Mouse (Mus musculus): ENCODE results near the gene Gcn1l1. TPM values are rescaled to one million over a fixed set of nuclear protein-coding genes. Genes with fewer than 3 reads are reported as not detected.
A peak's percentile ranks its signal among the peaks of the same experiment; 100 is the strongest.
"Not testable (repeated sequence)": the region's sequence is repeated elsewhere in the genome, so short reads cannot be mapped to it uniquely, and the experiment has no call there.

Gene Gcn1l1
- 51.9 and 74.4 TPM in 2 replicates for total RNA-seq (2014; rRNA removed)
- 19.4 and 22.4 TPM in 2 replicates for polyA plus RNA-seq (2015; fragmentation: Nextera tagmentation; extraction: Ambion mirVana)

DNA sequence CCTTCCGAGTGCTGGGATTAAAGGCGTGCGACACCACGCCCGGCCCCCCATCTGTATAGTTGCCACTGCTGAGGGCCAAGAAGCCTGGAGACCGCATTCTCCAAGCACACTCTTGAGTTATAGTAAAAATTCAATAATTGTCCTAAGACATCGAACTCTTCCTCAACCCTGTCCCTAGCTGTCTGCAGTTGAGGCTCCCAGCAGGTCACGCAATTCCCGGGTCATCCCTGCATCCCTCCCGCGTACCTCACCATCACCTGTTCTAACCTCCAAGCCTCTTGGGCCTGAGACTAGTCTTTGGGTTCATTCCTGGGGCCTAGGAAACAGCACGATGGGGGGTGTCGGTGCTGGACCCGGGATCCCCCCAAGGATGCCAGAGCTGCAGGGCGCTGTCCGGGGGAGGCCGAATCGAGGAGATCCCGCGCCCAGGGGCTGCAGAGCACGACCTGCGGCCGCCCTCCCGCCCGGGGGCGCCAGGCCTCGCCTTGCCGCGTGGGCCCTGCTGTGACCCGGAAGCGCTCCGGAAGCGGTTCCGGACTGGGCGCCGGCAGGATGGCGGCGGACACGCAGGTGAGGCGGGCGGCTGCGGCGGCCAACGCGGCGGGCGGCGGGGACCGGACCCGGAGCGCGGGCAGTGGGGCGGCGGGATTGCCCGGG, at the start of gene Gcn1l1:
Gcn1l1 (plus strand) TSS at position 518 of the 657 bp plus-strand sequence.
- 4% methylated on average over 30 of the region's 55 CpGs for WGBS
- DNase-seq (peak; percentile 78), ATAC-seq (peak; percentile 94)
- Histone ChIP-seq H3K27ac (ENCODE audit: low read depth, low read length) (peak within 1 kb of the TSS; percentile 78), H3K4me2 (ENCODE audit: low read depth) (peak within 1 kb of the TSS; percentile 61), H3K9ac (peak within 1 kb of the TSS; percentile 84), H3K36me3 (ENCODE audit: insufficient read depth) (peaks cover 31% of the 10 kb centered on the region), H3K9me3 (ENCODE audit: low read length) (no peaks in the 10 kb centered on the region), H3K4me3 (ENCODE audit: low read depth, low read length) (peak within 1 kb of the TSS; percentile 84), H3K4me1 (ENCODE audit: insufficient read depth) (peaks cover 15% of the 10 kb centered on the region), H3K27me3 (ENCODE audit: insufficient read depth, low read length) (no peaks in the 10 kb centered on the region)
- peak; percentile 57 for TF ChIP-seq CTCF (IDR thresholded peaks at IDR 0.05; ENCODE audit: low read depth)

DNA sequence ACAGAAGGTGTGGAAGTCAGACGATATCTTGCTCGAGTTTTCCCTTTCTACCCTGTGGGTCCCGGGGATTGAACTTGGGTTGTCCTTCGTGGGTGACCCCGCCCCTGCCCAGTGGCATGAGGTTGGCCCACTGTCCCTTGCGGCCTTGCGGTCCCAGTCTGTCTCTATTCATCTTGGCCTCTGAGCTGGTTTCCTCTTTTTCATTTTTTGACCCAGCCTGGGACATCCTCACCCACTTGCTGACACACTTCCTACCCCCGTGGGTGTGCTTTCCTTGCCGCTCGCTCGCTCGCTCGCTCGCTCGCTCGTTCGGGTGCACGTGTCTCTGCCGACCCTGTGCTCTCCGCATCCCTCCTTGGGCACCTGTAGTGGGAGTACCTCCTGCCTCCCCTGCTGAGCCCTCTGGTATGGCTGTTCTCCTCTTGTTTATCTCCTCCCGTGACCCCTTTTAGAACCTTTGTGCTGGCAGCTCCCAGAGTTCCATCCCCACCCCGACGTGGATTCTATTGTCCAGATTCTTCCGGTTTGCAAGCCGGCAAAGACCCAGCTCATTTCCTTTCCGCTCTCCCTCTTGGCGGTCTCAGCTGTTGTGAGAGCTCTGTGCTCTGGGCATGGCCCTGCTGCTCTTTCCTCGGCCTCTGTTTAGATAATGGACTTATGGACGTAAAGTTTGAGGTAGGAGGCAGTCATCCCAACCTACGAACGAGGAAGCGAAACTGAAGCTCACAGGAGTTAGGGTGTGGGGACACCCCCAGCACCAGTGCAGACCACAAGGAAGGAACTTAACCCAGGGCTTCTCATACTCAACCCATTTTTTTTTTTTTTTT, 48.8 kb upstream of the Gcn1l1 start:
- no peaks in the 10 kb centered on the region for H3K36me3 ChIP-seq (ENCODE audit: insufficient read depth)
- H3K27ac ChIP-seq (ENCODE audit: low read depth, low read length) = no peak overlapping the region
- H3K4me2 ChIP-seq (ENCODE audit: low read depth) = no peak overlapping the region
- H3K27me3 ChIP-seq (ENCODE audit: insufficient read depth, low read length) = no peaks in the 10 kb centered on the region
- H3K4me3 ChIP-seq (ENCODE audit: low read depth, low read length) = no peak overlapping the region
- WGBS = 82% methylated on average over 32 of the region's 32 CpGs
- H3K9me3 ChIP-seq (ENCODE audit: low read length) = no peaks in the 10 kb centered on the region
- DNase-seq (no peak), ATAC-seq (no peak)
- H3K9ac ChIP-seq = no peak overlapping the region
- no peak for TF ChIP-seq CTCF (IDR thresholded peaks at IDR 0.05; ENCODE audit: low read depth)
- H3K4me1 ChIP-seq (ENCODE audit: insufficient read depth) = no peaks in the 10 kb centered on the region

DNA sequence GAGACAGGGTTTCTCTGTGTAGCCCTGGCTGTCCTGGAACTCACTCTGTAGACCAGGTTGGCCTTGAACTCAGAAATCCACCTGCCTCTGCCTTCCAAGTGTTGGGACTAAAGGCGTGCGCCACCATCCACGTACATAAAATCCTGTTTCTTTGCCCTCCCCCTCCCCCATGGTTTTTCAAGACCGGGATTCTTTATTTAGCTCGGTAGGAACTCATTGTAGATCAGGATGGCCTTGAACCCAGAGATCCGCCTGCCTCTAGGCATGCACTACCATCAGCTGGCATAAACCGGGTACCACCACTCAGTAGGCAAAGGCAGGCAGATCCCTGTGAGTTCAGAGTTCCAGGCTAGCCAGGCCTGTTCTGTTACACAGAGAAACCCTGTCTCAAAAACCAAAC, 48.1 kb upstream of the Gcn1l1 start:
- Histone ChIP-seq H3K4me2 (ENCODE audit: low read depth) (no peak overlapping the region), H3K36me3 (ENCODE audit: insufficient read depth) (no peaks in the 10 kb centered on the region), H3K4me3 (ENCODE audit: low read depth, low read length) (no peak overlapping the region), H3K27me3 (ENCODE audit: insufficient read depth, low read length) (no peaks in the 10 kb centered on the region), H3K9me3 (ENCODE audit: low read length) (no peaks in the 10 kb centered on the region), H3K9ac (no peak overlapping the region), H3K4me1 (ENCODE audit: insufficient read depth) (no peaks in the 10 kb centered on the region), H3K27ac (ENCODE audit: low read depth, low read length) (no peak overlapping the region)
- WGBS = 93% methylated on average over 7 of the region's 7 CpGs
- no peak for TF ChIP-seq CTCF (IDR thresholded peaks at IDR 0.05; ENCODE audit: low read depth)
- DNase-seq = no peak
- no peak for ATAC-seq

DNA sequence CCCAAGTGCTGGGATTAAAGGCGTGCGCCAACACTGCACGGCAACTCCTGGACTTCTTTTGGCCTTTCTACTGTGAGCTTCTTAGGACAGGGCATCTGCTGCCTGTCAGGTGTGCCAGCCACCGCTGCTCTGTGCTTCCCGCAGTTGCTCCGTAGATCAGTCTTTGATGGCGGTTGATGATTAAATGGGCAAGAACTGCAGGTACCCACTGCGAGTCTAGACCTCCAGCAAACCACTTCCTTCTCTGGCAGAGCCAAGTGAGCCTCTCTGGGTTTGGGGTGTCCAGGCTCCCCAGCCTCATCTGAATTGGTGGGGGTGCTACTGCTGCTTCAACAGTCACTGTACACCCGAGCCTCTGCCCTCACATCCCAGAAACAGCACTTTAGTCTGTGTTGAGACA, 47.6 kb upstream of the Gcn1l1 start:
- 96% methylated on average over 9 of the region's 9 CpGs for WGBS
- Histone ChIP-seq H3K27ac (ENCODE audit: low read depth, low read length) (no peak overlapping the region), H3K4me1 (ENCODE audit: insufficient read depth) (no peaks in the 10 kb centered on the region), H3K27me3 (ENCODE audit: insufficient read depth, low read length) (no peaks in the 10 kb centered on the region), H3K4me3 (ENCODE audit: low read depth, low read length) (no peak overlapping the region), H3K4me2 (ENCODE audit: low read depth) (no peak overlapping the region), H3K9me3 (ENCODE audit: low read length) (no peaks in the 10 kb centered on the region), H3K9ac (no peak overlapping the region), H3K36me3 (ENCODE audit: insufficient read depth) (no peaks in the 10 kb centered on the region)
- no peak for TF ChIP-seq CTCF (IDR thresholded peaks at IDR 0.05; ENCODE audit: low read depth)
- DNase-seq = no peak
- ATAC-seq = no peak

DNA sequence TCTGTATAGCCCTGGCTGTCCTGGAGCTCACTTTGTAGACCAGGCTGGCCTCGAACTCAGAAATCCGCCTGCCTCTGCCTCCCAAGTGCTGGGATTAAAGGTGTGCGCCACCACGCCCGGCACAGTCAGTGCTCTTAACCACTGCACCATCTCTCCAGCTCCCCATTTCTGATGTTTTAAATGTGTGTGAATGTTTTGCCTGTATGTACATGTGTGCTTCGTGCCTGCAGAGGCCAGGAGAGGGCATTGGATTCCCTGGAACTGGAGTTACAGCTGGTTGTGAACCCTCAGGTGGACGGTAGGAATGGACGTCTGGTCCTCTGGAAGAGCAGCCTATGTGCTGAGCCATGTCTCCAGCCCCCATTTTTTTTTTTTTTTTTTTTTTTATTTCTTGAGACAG, 46.8 kb upstream of the Gcn1l1 start:
- ATAC-seq = not testable (repeated sequence)

DNA sequence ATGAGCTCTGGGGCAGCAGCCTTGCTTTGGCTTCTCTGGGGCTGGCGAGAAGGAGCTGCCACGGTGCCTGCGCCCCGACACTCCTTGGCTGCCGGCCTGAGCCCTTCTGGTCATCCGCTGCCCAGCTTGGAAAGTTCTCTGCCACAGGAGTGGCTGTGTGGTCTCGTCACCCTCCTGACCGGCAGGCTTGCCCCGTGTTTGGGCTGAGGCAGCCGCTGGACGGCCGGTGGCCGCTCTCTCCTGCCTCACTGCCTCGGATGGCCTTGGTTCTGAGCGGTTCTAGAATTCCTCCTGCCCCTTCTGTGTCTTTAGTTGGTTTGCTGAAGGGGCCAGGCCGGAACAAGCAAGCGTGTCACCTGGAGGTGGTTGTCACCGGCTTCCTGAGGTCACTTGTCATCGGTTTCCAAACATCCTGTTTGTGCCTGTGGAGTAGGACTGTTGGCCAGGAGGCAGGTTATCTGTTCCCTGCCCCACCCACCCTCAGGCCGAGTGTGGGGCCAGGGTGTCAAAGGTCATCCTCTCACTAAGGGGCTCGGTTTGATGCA, 44.7 kb upstream of the Gcn1l1 start:
- no peak overlapping the region for H3K4me2 ChIP-seq (ENCODE audit: low read depth)
- 85% methylated on average over 21 of the region's 21 CpGs for WGBS
- no peak for TF ChIP-seq CTCF (IDR thresholded peaks at IDR 0.05; ENCODE audit: low read depth)
- H3K4me3 ChIP-seq (ENCODE audit: low read depth, low read length) = no peak overlapping the region
- H3K9me3 ChIP-seq (ENCODE audit: low read length) = no peaks in the 10 kb centered on the region
- ATAC-seq = no peak
- H3K27ac ChIP-seq (ENCODE audit: low read depth, low read length) = no peak overlapping the region
- DNase-seq = no peak
- H3K27me3 ChIP-seq (ENCODE audit: insufficient read depth, low read length) = no peaks in the 10 kb centered on the region
- no peak overlapping the region for H3K9ac ChIP-seq
- H3K4me1 ChIP-seq (ENCODE audit: insufficient read depth) = no peaks in the 10 kb centered on the region
- no peaks in the 10 kb centered on the region for H3K36me3 ChIP-seq (ENCODE audit: insufficient read depth)

More for the DNA sequence above, 46.8 kb upstream of the Gcn1l1 start:
- H3K9ac ChIP-seq; H3K4me1 ChIP-seq (ENCODE audit: insufficient read depth); H3K4me3 ChIP-seq (ENCODE audit: low read depth, low read length); H3K27me3 ChIP-seq (ENCODE audit: insufficient read depth, low read length); DNase-seq; H3K36me3 ChIP-seq (ENCODE audit: insufficient read depth); H3K9me3 ChIP-seq (ENCODE audit: low read length); H3K4me2 ChIP-seq (ENCODE audit: low read depth); H3K27ac ChIP-seq (ENCODE audit: low read depth, low read length): not testable (repeated sequence)
- WGBS = 93% methylated on average over 6 of the region's 8 CpGs

Data from forebrain, postnatal 0 days (tissue).